ENCODE assay signal across 24 mouse cellular contexts in the genomic region with DNA sequence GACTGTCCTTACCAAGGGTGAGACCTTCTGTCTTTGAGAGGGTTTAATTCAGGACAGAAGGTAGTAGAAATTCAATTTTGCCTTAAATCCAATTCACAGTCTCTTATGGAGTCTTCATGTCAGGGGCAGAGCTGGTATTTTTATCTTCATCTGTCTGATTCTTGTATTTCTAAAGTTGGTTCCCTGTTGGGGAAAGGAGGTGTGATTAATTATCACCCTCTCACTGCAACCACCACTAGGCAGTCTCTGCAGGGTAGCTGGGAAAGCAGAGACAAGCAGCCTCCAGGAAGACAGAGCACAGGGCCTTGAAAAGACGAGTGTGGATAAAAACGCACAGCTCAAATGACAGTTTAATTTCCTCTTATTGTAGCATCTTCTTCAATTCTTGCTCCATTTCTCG.
"Had no signal": no experiment of that assay in that cellular context is flagged by ENCODE, and none has a peak within 500 bp of the region (broad histone marks: within the 10 kb centered on the region; RNA-seq: fewer than 3 reads in every experiment).

No protein-coding gene starts in this region.

- H3K4me2 ChIP-seq: heart, embryonic 11.5 days; heart, embryonic 13.5 days; heart, embryonic 15.5 days; hindbrain, embryonic 13.5 days; intestine, embryonic 15.5 days; limb, embryonic 12.5 days; liver, embryonic 11.5 days had no signal

- H3K27me3 ChIP-seq: heart, embryonic 13.5 days; heart, embryonic 15.5 days; hindbrain, embryonic 13.5 days; intestine, embryonic 15.5 days; limb, embryonic 12.5 days had no signal

- H3K27ac ChIP-seq: gastrocnemius, adult 2 months; heart, adult 2 months; heart, embryonic 13.5 days; heart, embryonic 15.5 days; hindbrain, embryonic 13.5 days; intestine, embryonic 15.5 days; layer of hippocampus, adult 2 months; limb, embryonic 10.5 days; limb, embryonic 12.5 days had no signal

- DNase-seq: gastrocnemius, adult 2 months; gastrocnemius, postnatal 10 days; gastrocnemius, postnatal 25 days; heart, adult 2 months; heart, postnatal 14 days; heart, postnatal 36 days; kidney, adult 18-20 months; kidney, adult 8-10 months; kidney, postnatal 10 days; kidney, postnatal 25 days; kidney, postnatal 4 days; liver had no signal

- H3K9ac ChIP-seq: heart, embryonic 13.5 days; heart, embryonic 15.5 days; hindbrain, embryonic 13.5 days; intestine, embryonic 15.5 days; limb, embryonic 12.5 days had no signal

- H3K9me3 ChIP-seq: heart, embryonic 13.5 days; heart, embryonic 15.5 days; hindbrain, embryonic 13.5 days; intestine, embryonic 15.5 days; limb, embryonic 10.5 days; limb, embryonic 12.5 days had no signal

- H3K4me3 ChIP-seq: gastrocnemius, adult 2 months; heart, adult 2 months; heart, embryonic 13.5 days; heart, embryonic 15.5 days; hindbrain, embryonic 13.5 days; intestine, embryonic 15.5 days; layer of hippocampus, adult 2 months; limb, embryonic 10.5 days; limb, embryonic 12.5 days had no signal

- ATAC-seq: hindbrain, embryonic 16.5 days; inflammation-experienced regulatory T-cells, adult 6 months; intestine, embryonic 15.5 days; intestine, postnatal 0 days had no signal

- H3K4me1 ChIP-seq: heart, embryonic 13.5 days; heart, embryonic 15.5 days; hindbrain, embryonic 13.5 days; intestine, embryonic 15.5 days; limb, embryonic 10.5 days; limb, embryonic 12.5 days had no signal

- H3K36me3 ChIP-seq: heart, embryonic 13.5 days; heart, embryonic 15.5 days; hindbrain, embryonic 13.5 days; intestine, embryonic 15.5 days; limb, embryonic 10.5 days; limb, embryonic 12.5 days had no signal
